ENCODE assay signal across 10 mouse cellular contexts in genomic region chr2:91609370-91609769, GRCm38 (mm10). TPM values are rescaled to one million over a fixed set of nuclear protein-coding genes. Genes with fewer than 3 reads are reported as not detected.
DNase-seq lines count a peak whose midpoint lies in the region; ATAC-seq and TF ChIP-seq lines count a peak whose summit lies in the region.
"Not testable (repeated sequence)": the region's sequence is repeated elsewhere in the genome, so short reads cannot be mapped to it uniquely, and the experiment has no call there.
"Had no signal": no experiment of that assay in that cellular context is flagged by ENCODE, and none has a peak within 500 bp of the region (broad histone marks: within the 10 kb centered on the region; RNA-seq: fewer than 3 reads in every experiment).

No protein-coding gene starts in this region.

- TF ChIP-seq EP300 in MEL (IDR thresholded peaks at IDR 0.05; ENCODE audit: low read depth in 1 of 2, low read length in 2 of 2) = not testable (repeated sequence)

- POLR2A ChIA-PET in Patski (lab: Charles Lee) = not testable (repeated sequence)

- H3K4me3 ChIP-seq in E14TG2a.4 (replicated peaks; ENCODE audit: low read length); MEL (ENCODE audit: control insufficient read depth in 1 of 2, insufficient read depth in 1 of 2, low read depth in 2 of 2, low read length in 2 of 2); gastrocnemius, adult 2 months; intestine, postnatal 0 days (ENCODE audit: low read depth, low read length); left cerebral cortex, adult 2 months: not testable (repeated sequence)

- in situ Hi-C loops in Patski (cut with MboI; ENCODE audit: low pct_unique_long_range_greater_than_20kb) = not testable (repeated sequence)

- H3K4me1 ChIP-seq in E14TG2a.4 (replicated peaks; ENCODE audit: low read depth, low read length); MEL (ENCODE audit: control insufficient read depth in 1 of 2, insufficient read depth in 2 of 2, low read length in 2 of 2); intestine, postnatal 0 days (replicated peaks; ENCODE audit: control insufficient read depth, insufficient read depth, low read length): not testable (repeated sequence)

- not testable (repeated sequence) for ATAC-seq in Patski; intestine, postnatal 0 days

- H3K9ac ChIP-seq in MEL (ENCODE audit: control insufficient read depth, low read depth, low read length, poor library complexity, severe bottlenecking); intestine, postnatal 0 days (ENCODE audit: low read depth, low read length): not testable (repeated sequence)

- TF ChIP-seq POLR2A in MEL (IDR thresholded peaks at IDR 0.05; ENCODE audit: control insufficient read depth in 1 of 2, insufficient read depth in 1 of 2, low read depth in 1 of 2, low read length in 2 of 2, poor library complexity in 1 of 2) = not testable (repeated sequence)

- CTCF ChIA-PET in Patski (lab: Charles Lee) = not testable (repeated sequence)

- H3K79me2 ChIP-seq in MEL (ENCODE audit: control insufficient read depth, insufficient read depth, low read length, poor library complexity) = not testable (repeated sequence)

- peak; percentile 51 for DNase-seq in 3T3-L1 (ENCODE audit: low read depth, low spot score)
- peak; percentile 34 for DNase-seq in MEL (ENCODE audit: low read depth, low spot score)
- not testable (repeated sequence) for DNase-seq in Patski (ENCODE audit: low read depth, low spot score); gastrocnemius, adult 2 months; left cerebral cortex, adult 2 months (ENCODE audit: extremely low spot score in 1 of 2, low spot score in 2 of 2)
- DNase-seq in naive thymus-derived CD4-positive, alpha-beta T cell, adult 2 months (ENCODE audit: low read depth) = peak; percentile 13

- TF ChIP-seq CTCF in E14TG2a.4 (conservative IDR thresholded peaks at IDR 0.05; ENCODE audit: low read length) (peak; percentile 34), MEL (IDR thresholded peaks at IDR 0.05 in 2 of 3, conservative IDR thresholded peaks at IDR 0.05 in 1 of 3; ENCODE audit: control insufficient read depth in 1 of 3, insufficient read depth in 1 of 3, low read depth in 2 of 3, low read length in 3 of 3, poor library complexity in 1 of 3, severe bottlenecking in 1 of 3) (peak in 1 of 3 experiments; percentile 26; a peak in 1 of 6 replicates), Patski (IDR thresholded peaks at IDR 0.05) (peak; percentile 26)
- TF ChIP-seq CTCF in gastrocnemius, adult 2 months (IDR thresholded peaks at IDR 0.05) = peak; percentile 14; the same call in 1 of the 2 replicates
- TF ChIP-seq CTCF in intestine, postnatal 0 days (IDR thresholded peaks at IDR 0.05; ENCODE audit: low read depth) = peak; percentile 5; the same call in 1 of the 2 replicates
- TF ChIP-seq CTCF in left cerebral cortex, adult 2 months (IDR thresholded peaks at IDR 0.05) = peak; percentile 21

- H3K36me3 ChIP-seq in E14TG2a.4 (ENCODE audit: insufficient read depth, low read length) (peaks cover 80% of the 10 kb centered on the region), MEL (ENCODE audit: control insufficient read depth in 1 of 2, insufficient read depth in 2 of 2, low read length in 2 of 2) (peaks cover 0 to 34% of the 10 kb centered on the region in 2 experiments; a peak in 2 of 4 replicates)
- peaks cover 62% of the 10 kb centered on the region for H3K36me3 ChIP-seq in intestine, postnatal 0 days (ENCODE audit: control insufficient read depth, insufficient read depth)

- H3K27me3 ChIP-seq in E14TG2a.4 (ENCODE audit: insufficient read depth, low read length); MEL (ENCODE audit: control insufficient read depth in 1 of 2, insufficient read depth in 2 of 2, low read length in 2 of 2); Patski; intestine, postnatal 0 days (replicated peaks; ENCODE audit: control insufficient read depth, insufficient read depth, low read length): not testable (repeated sequence)

- intact Hi-C loops in gastrocnemius, adult 2 months (cut with DNase I); left cerebral cortex, adult 2 months (cut with DNase I): not testable (repeated sequence)

- H3K27ac ChIP-seq in MEL (ENCODE audit: control insufficient read depth, low read depth, low read length); gastrocnemius, adult 2 months; intestine, postnatal 0 days (ENCODE audit: low read depth, low read length); left cerebral cortex, adult 2 months: not testable (repeated sequence)

- not testable (repeated sequence) for TF ChIP-seq RAD21 in MEL (IDR thresholded peaks at IDR 0.05; ENCODE audit: low read depth, low read length)

- not testable (repeated sequence) for H3K9me3 ChIP-seq in E14TG2a.4 (ENCODE audit: low read length); MEL (replicated peaks; ENCODE audit: insufficient read depth, low read length); intestine, postnatal 0 days (ENCODE audit: control insufficient read depth)

- not testable (repeated sequence) for H3K4me2 ChIP-seq in intestine, postnatal 0 days (replicated peaks; ENCODE audit: low read depth)

TF ChIP-seq in MEL, 35 proteins besides CTCF, POLR2A, EP300 and RAD21:
- peak; percentile 19; the same call in 1 of the 2 replicates for TF ChIP-seq SMC3 (IDR thresholded peaks at IDR 0.05; ENCODE audit: low read depth, low read length)

RNA-seq across cellular contexts. Expression of gene F2, which starts 26.8 kb away (rescaled TPM):
- total RNA-seq in MEL (2012; rRNA removed) = 0.04 TPM in 1 of 2 replicates, not detected in the other
- under 1 TPM in 1 of 2 experiments, not detected in 1; 0.06 TPM for polyA plus RNA-seq in MEL (2012; ENCODE audit: insufficient read depth in 1 of 2, insufficient read length in 2 of 2, low read depth in 1 of 2, low replicate concordance in 2 of 2, missing spikeins in 1 of 2)
- not detected for polyA plus RNA-seq in Patski (2021)
- under 1 TPM; 0.11 to 0.13 TPM for total RNA-seq in gastrocnemius, adult 2 months (2021)
- polyA plus RNA-seq in intestine, postnatal 0 days (2015; fragmentation: Nextera tagmentation; extraction: Ambion mirVana) = 3.0 and 3.7 TPM in 2 replicates
- total RNA-seq in left cerebral cortex, adult 2 months (2021) = under 1 TPM in 1 of 2 experiments, not detected in 1; 0.14 TPM
- total RNA-seq: granulocyte monocyte progenitor cell, adult 5-6 weeks; heart, postnatal 25 days had no signal

RNA-seq across cellular contexts. Expression of gene Zfp408, which starts 40.2 kb away (rescaled TPM):
- total RNA-seq in MEL (2012; rRNA removed) = 8.6 and 10.4 TPM in 2 replicates
- 10 to 100 TPM in 1 of 2 experiments, not detected in 1; 16.4 TPM for polyA plus RNA-seq in MEL (2012; ENCODE audit: insufficient read depth in 1 of 2, insufficient read length in 2 of 2, low read depth in 1 of 2, low replicate concordance in 2 of 2, missing spikeins in 1 of 2)
- polyA plus RNA-seq in Patski (2021) = 15.2 TPM
- 1 to 10 TPM; 2.5 to 3.1 TPM for total RNA-seq in gastrocnemius, adult 2 months (2021)
- 2.6 and 3.3 TPM in 2 replicates for polyA plus RNA-seq in intestine, postnatal 0 days (2015; fragmentation: Nextera tagmentation; extraction: Ambion mirVana)
- 10 to 100 TPM; 11.7 TPM for total RNA-seq in left cerebral cortex, adult 2 months (2021)

RNA-seq across cellular contexts. Expression of gene Arhgap1, which starts 40.3 kb away (rescaled TPM):
- total RNA-seq in MEL (2012; rRNA removed) = 21.4 and 23.5 TPM in 2 replicates
- 10 to 100 TPM in 1 of 2 experiments, not detected in 1; 40.1 TPM for polyA plus RNA-seq in MEL (2012; ENCODE audit: insufficient read depth in 1 of 2, insufficient read length in 2 of 2, low read depth in 1 of 2, low replicate concordance in 2 of 2, missing spikeins in 1 of 2)
- polyA plus RNA-seq in Patski (2021) = 80.1 TPM
- 1 to 10 TPM; 5.0 to 8.2 TPM for total RNA-seq in gastrocnemius, adult 2 months (2021)
- 92.3 and 94.0 TPM in 2 replicates for polyA plus RNA-seq in intestine, postnatal 0 days (2015; fragmentation: Nextera tagmentation; extraction: Ambion mirVana)
- 10 to 100 TPM; 74.2 to 80.4 TPM for total RNA-seq in left cerebral cortex, adult 2 months (2021)
